Mouse (Mus musculus) embryonic facial prominence, embryonic 12.5 days (tissue): ENCODE data around the gene Cyp2ab1. TPM values are rescaled to one million over a fixed set of nuclear protein-coding genes. Genes with fewer than 3 reads are reported as not detected.
A peak's percentile ranks its signal among the peaks of the same experiment; 100 is the strongest.

Experiments
- ATAC-seq: fragments of 200-750 bp; cut with Nextera tagmentation; 2 replicates; pipeline ENCODE4 v1.8.0; 2017; ENCODE audit not compliant: insufficient number of reproducible peaks, insufficient read depth, low FRiP score, low TSS enrichment
- H3K27ac ChIP-seq: fragments of 300-500 bp; sonication (generic); 2 replicates; pipeline ENCODE4 v1.5.1; 2016; ENCODE audit warnings: mild to moderate bottlenecking
- H3K27me3 ChIP-seq: fragments of 300-500 bp; sonication (generic); 2 replicates; pipeline ENCODE4 v1.6.1; 2016; ENCODE audit warnings: mild to moderate bottlenecking, moderate library complexity
- H3K36me3 ChIP-seq: fragments of 300-500 bp; sonication (generic); 2 replicates; pipeline ENCODE4 v1.6.1; 2016; ENCODE audit warnings: mild to moderate bottlenecking
- H3K4me1 ChIP-seq: fragments of 300-500 bp; sonication (generic); 2 replicates; pipeline ENCODE4 v1.6.1; 2016
- H3K4me2 ChIP-seq: fragments of 300-500 bp; sonication (generic); replicated peaks from 2 replicates; pipeline ENCODE4 v1.6.1; 2016; ENCODE audit warnings: mild to moderate bottlenecking, moderate library complexity
- H3K4me3 ChIP-seq: fragments of 300-500 bp; sonication (generic); 2 replicates; pipeline ENCODE4 v1.5.1; 2016; ENCODE audit warnings: mild to moderate bottlenecking
- H3K9ac ChIP-seq: fragments of 300-500 bp; sonication (generic); 2 replicates; pipeline ENCODE4 v1.6.1; 2016; ENCODE audit warnings: mild to moderate bottlenecking, moderate library complexity
- H3K9me3 ChIP-seq: fragments of 300-500 bp; sonication (generic); 2 replicates; pipeline ENCODE4 v1.6.1; 2016; ENCODE audit warnings: mild to moderate bottlenecking, moderate library complexity
- WGBS: fragments of 180-500 bp; shearing (Covaris S2); methylation state at CpG from one replicate; pipeline ENCODE4 v1.1.7; 2016; 5-methylcytosine and 5-hydroxymethylcytosine counted together
- polyA plus RNA-seq: library from polyadenylated mRNA; unstranded; fragments of >200 nt; fragmentation: Nextera tagmentation; extraction: Ambion mirVana; gene quantifications from 2 replicates; pipeline ENCODE4 v1.2.1, GENCODE M21; 2016

Cyp2ab1 gene
- polyA plus RNA-seq, 1 experiment from 2014 or later: not detected

DNA sequence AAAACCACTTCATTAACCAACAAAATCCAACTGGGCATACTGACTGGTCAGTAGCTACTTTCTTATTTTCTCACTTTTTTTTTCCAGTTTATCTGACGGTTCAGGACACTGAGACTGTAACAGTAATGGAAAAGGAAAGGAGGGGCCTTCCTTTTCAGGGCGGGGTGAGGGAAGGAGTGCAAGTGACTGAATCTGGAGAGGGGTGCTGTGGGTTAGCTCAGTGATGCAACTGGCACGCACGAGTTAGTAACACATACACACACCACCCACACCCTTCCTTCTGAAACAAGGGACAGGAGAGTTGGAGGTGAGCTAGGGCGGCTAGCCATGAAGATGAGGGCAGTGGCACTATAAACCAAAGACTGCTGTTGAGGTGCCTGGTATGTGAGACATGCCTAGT, 1.3 kb downstream of the Cyp2ab1 start:
- Histone ChIP-seq H3K27ac (no peak overlapping the region), H3K36me3 (peaks cover 5% of the 10 kb centered on the region; the same call in 1 of the 2 replicates), H3K4me3 (no peak overlapping the region), H3K9me3 (no peaks in the 10 kb centered on the region), H3K4me1 (no peaks in the 10 kb centered on the region), H3K4me2 (no peak overlapping the region), H3K9ac (no peak overlapping the region), H3K27me3 (no peaks in the 10 kb centered on the region)
- ATAC-seq: no peak
- WGBS: 73% methylated on average over 5 of the region's 5 CpGs

DNA sequence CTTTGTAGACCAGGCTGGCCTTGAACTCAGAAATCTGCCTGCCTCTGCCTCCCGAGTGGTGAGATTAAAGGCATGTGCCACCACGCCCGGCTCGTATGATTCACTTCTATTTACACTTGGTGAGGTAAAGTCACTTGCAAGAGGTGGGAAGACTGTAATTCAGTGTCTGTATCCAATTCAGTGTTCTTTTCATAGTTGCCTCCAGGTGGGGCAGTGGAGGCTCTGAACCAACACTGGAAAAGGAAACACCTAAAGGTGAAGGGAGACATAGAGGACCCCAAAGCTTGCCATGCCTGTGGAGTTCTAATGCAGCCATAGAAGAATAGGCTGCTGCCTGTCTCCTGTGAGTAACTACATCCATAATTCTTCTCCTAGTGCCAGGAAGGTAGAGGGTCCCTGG, 2.9 kb downstream of the Cyp2ab1 start:
- no peaks in the 10 kb centered on the region for H3K9me3 ChIP-seq
- no peaks in the 10 kb centered on the region for H3K27me3 ChIP-seq
- no peak overlapping the region for H3K4me2 ChIP-seq
- no peak overlapping the region for H3K27ac ChIP-seq
- no peaks in the 10 kb centered on the region for H3K4me1 ChIP-seq
- no peak for ATAC-seq
- H3K4me3 ChIP-seq: no peak overlapping the region
- H3K36me3 ChIP-seq: no peaks in the 10 kb centered on the region
- WGBS: 87% methylated on average over 4 of the region's 4 CpGs
- no peak overlapping the region for H3K9ac ChIP-seq

DNA sequence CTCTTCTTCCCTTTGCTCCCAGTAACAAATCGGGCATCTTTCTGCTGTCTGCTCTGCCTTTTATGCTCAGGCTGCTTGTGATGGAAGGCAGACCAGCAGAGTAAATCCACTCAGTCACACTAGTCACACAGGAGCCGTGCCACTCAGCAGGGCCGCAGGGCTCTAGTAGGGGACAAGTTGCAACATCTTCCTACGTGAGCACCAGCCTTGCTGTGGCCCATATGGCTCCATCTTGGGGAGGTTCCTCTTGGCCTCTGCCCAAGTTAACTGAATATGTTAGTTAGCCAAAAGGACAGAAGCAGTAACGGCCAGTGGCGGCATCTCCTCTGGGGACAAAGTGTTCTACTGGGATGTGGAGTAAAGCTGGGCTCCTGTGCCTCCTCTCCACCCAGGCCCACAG, 8.4 kb downstream of the Cyp2ab1 start:
- H3K9me3 ChIP-seq: no peaks in the 10 kb centered on the region
- no peak overlapping the region for H3K4me2 ChIP-seq
- no peak overlapping the region for H3K9ac ChIP-seq
- 78% methylated on average over 6 of the region's 6 CpGs for WGBS
- no peaks in the 10 kb centered on the region for H3K4me1 ChIP-seq
- no peaks in the 10 kb centered on the region for H3K36me3 ChIP-seq
- no peaks in the 10 kb centered on the region for H3K27me3 ChIP-seq
- ATAC-seq: no peak
- no peak overlapping the region for H3K27ac ChIP-seq
- no peak overlapping the region for H3K4me3 ChIP-seq

DNA sequence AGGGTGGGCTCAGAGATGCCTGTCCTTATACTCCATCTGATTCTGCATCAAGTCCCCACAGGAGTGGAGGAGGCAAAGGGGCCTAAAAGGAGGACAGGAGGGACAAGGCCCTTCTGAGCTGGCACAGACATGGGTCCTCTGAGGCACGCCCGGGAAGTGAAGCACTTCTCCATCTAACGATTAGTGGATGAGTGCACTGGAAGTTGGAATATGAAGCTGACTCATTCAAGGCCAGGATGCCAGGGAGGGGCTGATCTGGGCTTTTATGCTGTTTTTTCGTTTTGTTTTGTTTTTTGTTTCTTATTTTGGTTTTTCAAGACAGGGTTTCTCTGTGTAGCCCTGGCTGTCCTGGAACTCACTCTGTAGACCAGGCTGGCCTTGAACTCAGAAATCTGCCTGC, 9.9 kb downstream of the Cyp2ab1 start:
- H3K4me2 ChIP-seq: no peak overlapping the region
- no peak overlapping the region for H3K9ac ChIP-seq
- 79% methylated on average over 4 of the region's 4 CpGs for WGBS
- no peaks in the 10 kb centered on the region for H3K27me3 ChIP-seq
- H3K4me3 ChIP-seq: no peak overlapping the region
- no peak for ATAC-seq
- no peaks in the 10 kb centered on the region for H3K36me3 ChIP-seq
- no peaks in the 10 kb centered on the region for H3K4me1 ChIP-seq
- H3K27ac ChIP-seq: no peak overlapping the region
- no peaks in the 10 kb centered on the region for H3K9me3 ChIP-seq

DNA sequence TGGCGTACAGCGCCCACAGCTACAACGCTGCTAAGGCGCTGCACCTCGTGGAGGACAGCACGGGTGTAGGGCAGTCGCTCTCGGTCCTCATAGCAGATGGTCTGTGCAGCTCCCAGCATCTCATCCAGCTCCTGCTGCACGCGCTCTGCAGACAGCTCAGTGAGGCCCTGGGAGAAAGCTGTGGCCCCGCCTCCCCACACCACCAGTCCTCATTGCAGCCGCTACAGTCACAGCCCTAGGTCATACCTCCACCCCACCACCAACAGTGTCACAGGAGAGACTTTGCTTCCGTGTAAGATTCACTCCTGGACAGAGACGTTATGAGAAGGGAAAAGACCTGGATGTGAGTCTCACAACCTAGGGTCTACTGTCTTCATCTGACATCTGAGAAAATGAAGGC, 12.9 kb downstream of the Cyp2ab1 start:
- no peaks in the 10 kb centered on the region for H3K4me1 ChIP-seq

DNA sequence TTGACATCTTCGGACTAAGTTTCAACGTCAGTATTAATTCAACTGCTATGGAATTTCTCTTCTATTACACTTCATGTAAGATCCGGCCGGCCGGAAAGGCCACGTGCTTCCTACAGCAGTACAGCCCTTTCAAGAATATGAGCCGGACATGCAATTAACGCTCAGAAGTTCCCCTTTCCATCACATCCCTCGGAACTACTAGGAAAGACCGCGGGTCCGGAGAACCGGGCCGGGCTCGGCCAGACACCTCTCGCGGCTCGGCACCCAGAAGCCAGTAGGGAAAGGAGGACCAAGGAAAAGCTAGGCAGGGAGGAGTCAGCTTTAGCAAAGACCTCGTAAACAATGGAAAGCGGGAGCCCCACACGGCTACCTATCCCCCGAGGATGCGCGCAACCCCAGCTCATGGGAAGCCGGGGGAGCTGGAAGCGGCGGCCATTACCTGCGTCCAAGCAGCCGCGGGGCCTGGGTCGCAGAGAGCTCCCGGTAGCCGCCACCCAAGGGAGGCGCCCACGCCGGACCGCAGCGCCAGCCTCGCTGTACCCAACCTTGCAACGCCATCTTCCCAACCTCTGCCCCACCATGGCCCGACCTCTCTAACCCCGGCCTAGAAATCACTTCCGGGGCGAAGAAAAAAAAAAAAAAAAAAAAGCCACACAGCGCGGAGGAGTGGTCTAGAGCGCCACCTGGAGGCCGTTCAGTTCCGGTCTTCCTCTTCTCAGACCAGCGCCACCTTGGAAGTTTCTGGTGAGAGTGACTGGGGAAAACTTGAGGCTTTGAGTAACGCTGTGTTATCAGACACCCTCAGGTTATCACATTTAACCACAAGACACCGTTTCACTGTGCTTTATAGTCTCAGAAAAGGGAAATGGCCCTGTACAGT, 23.2 kb downstream of the Cyp2ab1 start, which contains the start of gene Parl:
Gene Parl (minus strand): TSS at position 618 of the 880 bp plus-strand sequence.
- Histone ChIP-seq H3K27ac (peak within 1 kb of the TSS; percentile 50; the same call in 1 of the 2 replicates), H3K4me3 (peak within 1 kb of the TSS; percentile 87), H3K9me3 (no peaks in the 10 kb centered on the region), H3K27me3 (no peaks in the 10 kb centered on the region), H3K9ac (peak within 1 kb of the TSS; percentile 81), H3K36me3 (peaks cover 5% of the 10 kb centered on the region), H3K4me2 (peak within 1 kb of the TSS; percentile 61), H3K4me1 (peaks cover 16% of the 10 kb centered on the region)
- under 1% methylated on average over 48 of the region's 52 CpGs for WGBS
- peak; percentile 79 for ATAC-seq

More for the DNA sequence above, 12.9 kb downstream of the Cyp2ab1 start:
- 68% methylated on average over 14 of the region's 14 CpGs for WGBS
- no peak for ATAC-seq
- no peak overlapping the region for H3K4me3 ChIP-seq
- H3K36me3 ChIP-seq: no peaks in the 10 kb centered on the region
- H3K4me2 ChIP-seq: no peak overlapping the region
- no peak overlapping the region for H3K9ac ChIP-seq
- no peaks in the 10 kb centered on the region for H3K9me3 ChIP-seq
- no peak overlapping the region for H3K27ac ChIP-seq
- H3K27me3 ChIP-seq: no peaks in the 10 kb centered on the region

DNA sequence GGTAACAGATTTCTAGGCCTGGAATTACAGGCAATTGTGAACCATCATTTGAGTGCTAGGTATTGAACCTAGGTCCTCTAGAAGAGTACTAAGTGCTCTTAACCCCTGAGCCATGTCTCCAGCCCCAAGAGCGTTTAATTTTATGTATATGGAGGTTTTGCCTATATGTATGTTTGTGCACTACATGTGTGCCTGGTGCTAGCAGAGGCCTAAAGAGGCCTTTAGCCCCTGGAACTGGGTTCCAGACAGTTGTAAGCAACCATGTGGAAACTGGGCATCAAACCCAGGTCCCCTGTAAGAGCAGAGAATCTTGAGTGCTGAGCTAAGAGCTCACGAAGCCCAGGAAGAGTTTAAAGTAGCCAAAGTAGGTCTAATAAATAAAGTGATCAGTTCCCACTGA, 25.1 kb downstream of the Cyp2ab1 start:
- no peak for ATAC-seq
- H3K36me3 ChIP-seq: peaks cover 19% of the 10 kb centered on the region
- H3K9me3 ChIP-seq: no peaks in the 10 kb centered on the region
- H3K4me3 ChIP-seq: no peak overlapping the region
- no peaks in the 10 kb centered on the region for H3K27me3 ChIP-seq
- H3K4me1 ChIP-seq: peaks cover 16% of the 10 kb centered on the region
- no peak overlapping the region for H3K9ac ChIP-seq
- H3K4me2 ChIP-seq: 0 out of 2 replicates have a peak overlapping the region, but pooled peaks have one; percentile 13
- no peak overlapping the region for H3K27ac ChIP-seq
- 90% methylated on average over 2 of the region's 2 CpGs for WGBS

DNA sequence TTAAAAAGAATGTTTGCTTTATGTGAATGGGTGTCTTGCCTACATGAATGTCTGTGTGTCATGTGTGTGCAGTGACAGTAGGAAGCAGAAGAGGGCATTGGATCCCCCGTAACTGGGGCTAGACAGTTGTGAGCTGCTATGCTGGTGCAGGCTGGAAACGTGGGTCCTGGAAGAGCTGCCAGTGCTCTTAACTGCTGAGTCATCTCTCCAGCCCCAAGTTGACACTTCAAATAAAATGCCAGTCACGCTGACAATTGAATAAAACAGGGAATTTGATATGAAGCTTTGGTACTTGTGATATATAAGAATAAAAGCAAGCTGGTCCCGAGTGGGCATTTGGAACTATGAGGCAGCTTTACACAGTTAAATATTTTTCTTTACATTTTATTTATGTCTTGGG, 45.0 kb downstream of the Cyp2ab1 start:
- H3K4me3 ChIP-seq: no peak overlapping the region
- peaks cover 64% of the 10 kb centered on the region for H3K36me3 ChIP-seq
- no peak for ATAC-seq
- no peaks in the 10 kb centered on the region for H3K27me3 ChIP-seq
- H3K27ac ChIP-seq: no peak overlapping the region
- no peaks in the 10 kb centered on the region for H3K4me1 ChIP-seq
- 81% methylated on average over 4 of the region's 4 CpGs for WGBS
- no peak overlapping the region for H3K4me2 ChIP-seq
- H3K9me3 ChIP-seq: no peaks in the 10 kb centered on the region
- H3K9ac ChIP-seq: no peak overlapping the region

DNA sequence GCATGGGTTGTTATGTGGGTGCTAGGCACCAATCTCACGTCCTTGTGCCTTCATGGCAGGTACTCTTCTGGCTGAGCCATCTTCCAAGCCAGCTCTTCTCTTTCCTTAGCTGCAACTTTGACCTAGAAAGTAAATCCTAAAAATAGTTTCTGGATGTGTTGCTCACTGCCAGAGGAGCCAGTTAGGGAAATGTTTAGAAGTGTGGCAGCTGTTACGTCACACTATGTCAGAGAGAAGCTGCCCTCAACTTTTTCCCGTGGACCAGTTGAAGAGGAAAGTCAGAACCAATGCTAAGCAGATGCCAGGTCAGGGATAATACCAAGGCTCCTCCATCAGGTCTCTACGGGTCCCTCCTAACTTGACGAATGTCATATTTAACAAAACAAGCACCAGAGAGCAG, 45.8 kb downstream of the Cyp2ab1 start:
- Histone ChIP-seq H3K27ac (no peak overlapping the region), H3K4me3 (no peak overlapping the region), H3K9me3 (no peaks in the 10 kb centered on the region), H3K4me1 (no peaks in the 10 kb centered on the region), H3K9ac (no peak overlapping the region), H3K27me3 (no peaks in the 10 kb centered on the region), H3K36me3 (peaks cover 56% of the 10 kb centered on the region), H3K4me2 (no peak overlapping the region)
- ATAC-seq: no peak
- 94% methylated on average over 5 of the region's 5 CpGs for WGBS

DNA sequence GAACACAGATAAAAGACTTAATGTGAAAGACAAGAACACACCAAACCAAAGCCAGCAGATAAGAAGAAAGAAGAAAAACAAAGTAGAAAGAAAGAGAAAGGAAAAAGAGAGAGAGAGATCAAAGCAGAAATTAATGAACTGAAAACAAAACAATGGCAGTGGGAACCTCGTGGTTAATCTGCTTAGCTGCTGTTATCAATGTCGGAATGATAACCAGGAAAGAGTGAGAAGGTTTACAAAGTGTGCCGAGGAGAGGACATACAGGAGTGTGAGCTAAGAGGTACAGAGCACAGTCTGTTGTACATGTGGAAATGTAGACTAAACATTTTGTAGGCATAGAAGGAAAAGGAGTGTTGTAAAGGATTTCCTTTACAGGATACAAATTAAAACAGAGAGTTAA, 52.2 kb downstream of the Cyp2ab1 start:
- H3K4me2 ChIP-seq: no peak overlapping the region
- WGBS: 46% methylated on average over 3 of the region's 3 CpGs
- peaks cover 2% of the 10 kb centered on the region for H3K36me3 ChIP-seq
- H3K4me1 ChIP-seq: no peaks in the 10 kb centered on the region
- no peaks in the 10 kb centered on the region for H3K27me3 ChIP-seq
- no peak overlapping the region for H3K9ac ChIP-seq
- no peak for ATAC-seq
- H3K9me3 ChIP-seq: no peaks in the 10 kb centered on the region
- H3K4me3 ChIP-seq: no peak overlapping the region
- H3K27ac ChIP-seq: no peak overlapping the region

DNA sequence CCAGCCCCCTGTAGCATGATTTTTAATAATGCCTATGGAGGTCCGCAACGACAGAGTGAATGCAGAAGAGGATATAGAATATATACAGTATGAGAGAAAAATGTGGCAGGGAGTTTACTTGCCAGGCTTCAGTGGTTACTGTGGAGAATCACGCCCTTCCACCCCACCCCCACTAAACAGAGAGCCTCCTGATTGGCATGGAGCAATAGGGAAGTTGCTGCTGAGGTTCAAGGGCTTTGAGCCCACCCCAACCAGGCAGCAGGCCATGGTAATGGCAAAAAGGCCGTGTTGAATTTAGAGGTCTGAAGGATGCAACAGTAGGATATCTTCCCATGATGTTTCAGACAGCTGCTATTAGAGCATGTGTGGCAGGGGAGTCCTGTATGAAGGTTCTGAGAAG, 53.9 kb downstream of the Cyp2ab1 start:
- WGBS: 77% methylated on average over 4 of the region's 4 CpGs
- Histone ChIP-seq H3K36me3 (no peaks in the 10 kb centered on the region), H3K27ac (no peak overlapping the region), H3K27me3 (no peaks in the 10 kb centered on the region), H3K9me3 (no peaks in the 10 kb centered on the region), H3K4me1 (no peaks in the 10 kb centered on the region), H3K9ac (no peak overlapping the region), H3K4me3 (no peak overlapping the region), H3K4me2 (no peak overlapping the region)
- no peak for ATAC-seq

DNA sequence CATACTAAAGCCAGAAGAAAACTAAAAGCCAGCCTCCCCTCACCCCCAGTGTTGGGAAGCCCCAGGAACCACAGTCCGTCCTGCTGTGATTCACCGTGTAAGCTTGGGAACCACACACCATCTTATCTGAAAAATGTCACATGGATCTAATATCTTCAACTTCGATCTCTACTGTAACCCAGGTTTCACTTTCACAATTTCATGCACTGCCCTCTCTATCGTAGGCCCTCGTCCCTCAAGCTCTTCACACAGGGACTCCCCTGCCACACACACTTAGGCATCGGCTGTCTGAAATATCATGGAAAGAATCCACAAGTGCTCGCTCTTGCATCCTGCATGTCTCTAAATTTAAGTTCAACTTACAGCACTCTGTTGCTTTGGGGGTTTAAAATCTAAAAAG, 60.1 kb downstream of the Cyp2ab1 start:
- no peak overlapping the region for H3K9ac ChIP-seq
- no peaks in the 10 kb centered on the region for H3K27me3 ChIP-seq
- no peak overlapping the region for H3K4me2 ChIP-seq
- 75% methylated on average over 7 of the region's 7 CpGs for WGBS
- H3K36me3 ChIP-seq: no peaks in the 10 kb centered on the region
- no peaks in the 10 kb centered on the region for H3K4me1 ChIP-seq
- no peak overlapping the region for H3K4me3 ChIP-seq
- ATAC-seq: no peak
- no peak overlapping the region for H3K27ac ChIP-seq
- H3K9me3 ChIP-seq: no peaks in the 10 kb centered on the region
